18 mouse cellular contexts compared by ENCODE assay signal in genomic region chr7:30615049-30615760, GRCm38 (mm10). TPM values are rescaled to one million over a fixed set of nuclear protein-coding genes. Genes with fewer than 3 reads are reported as not detected.
DNase-seq lines count a peak whose midpoint lies in the region; ATAC-seq and TF ChIP-seq lines count a peak whose summit lies in the region.
"Had no signal": no experiment of that assay in that cellular context is flagged by ENCODE, and none has a peak within 500 bp of the region (broad histone marks: within the 10 kb centered on the region; RNA-seq: fewer than 3 reads in every experiment).

No protein-coding gene starts in this region.

- 60% methylated on average over 5 of the region's 5 CpGs for WGBS in hindbrain, embryonic 16.5 days
- 61% methylated on average over 5 of the region's 5 CpGs for whole genome bisulfite sequencing in hindbrain, embryonic 14.5 days
- 55% methylated on average over 5 of the region's 5 CpGs for WGBS in stomach, embryonic 14.5 days
- 47% methylated on average over 5 of the region's 5 CpGs for WGBS in stomach, postnatal 0 days

- no peaks in the 10 kb centered on the region for H3K27me3 ChIP-seq in hindbrain, embryonic 16.5 days (replicated peaks; ENCODE audit: control insufficient read depth, insufficient read depth, low read length)
- no peaks in the 10 kb centered on the region for H3K27me3 ChIP-seq in hindbrain, embryonic 14.5 days (ENCODE audit: control insufficient read depth, insufficient read depth, low read length)
- H3K27me3 ChIP-seq in stomach, embryonic 14.5 days (ENCODE audit: control insufficient read depth, insufficient read depth, low read length) = no peaks in the 10 kb centered on the region
- no peaks in the 10 kb centered on the region for H3K27me3 ChIP-seq in stomach, postnatal 0 days (ENCODE audit: control insufficient read depth, insufficient read depth, low read length)
- H3K27me3 ChIP-seq: lung, embryonic 15.5 days; stomach, embryonic 15.5 days had no signal

- peaks cover 38% of the 10 kb centered on the region for H3K36me3 ChIP-seq in hindbrain, embryonic 16.5 days (ENCODE audit: control insufficient read depth, insufficient read depth, low read length)
- H3K36me3 ChIP-seq in hindbrain, embryonic 14.5 days (replicated peaks; ENCODE audit: control insufficient read depth, insufficient read depth) = peaks cover 43% of the 10 kb centered on the region
- peaks cover 31% of the 10 kb centered on the region for H3K36me3 ChIP-seq in stomach, embryonic 14.5 days (ENCODE audit: control insufficient read depth, insufficient read depth, low read length)
- peaks cover 4% of the 10 kb centered on the region for H3K36me3 ChIP-seq in stomach, postnatal 0 days (ENCODE audit: control insufficient read depth, insufficient read depth, low read length)

- H3K4me1 ChIP-seq in hindbrain, embryonic 16.5 days (ENCODE audit: control insufficient read depth, insufficient read depth, low read depth, low read length) = no peaks in the 10 kb centered on the region
- no peaks in the 10 kb centered on the region for H3K4me1 ChIP-seq in hindbrain, embryonic 14.5 days (replicated peaks; ENCODE audit: control insufficient read depth, insufficient read depth, low read length)
- H3K4me1 ChIP-seq in stomach, embryonic 14.5 days (ENCODE audit: control insufficient read depth, insufficient read depth, low read length) = no peaks in the 10 kb centered on the region
- no peaks in the 10 kb centered on the region for H3K4me1 ChIP-seq in stomach, postnatal 0 days (replicated peaks; ENCODE audit: control insufficient read depth, insufficient read depth)
- H3K4me1 ChIP-seq: lung, embryonic 15.5 days; stomach, embryonic 15.5 days had no signal

- H3K4me2 ChIP-seq in hindbrain, embryonic 16.5 days (ENCODE audit: low read length) = no peak overlapping the region
- no peak overlapping the region for H3K4me2 ChIP-seq in hindbrain, embryonic 14.5 days (replicated peaks)
- no peak overlapping the region for H3K4me2 ChIP-seq in stomach, embryonic 14.5 days (replicated peaks; ENCODE audit: low read depth, low read length)
- H3K4me2 ChIP-seq in stomach, postnatal 0 days (replicated peaks; ENCODE audit: low read depth) = no peak overlapping the region
- H3K4me2 ChIP-seq: lung, embryonic 15.5 days; stomach, embryonic 15.5 days had no signal

- no peaks in the 10 kb centered on the region for H3K9me3 ChIP-seq in hindbrain, embryonic 16.5 days (ENCODE audit: control insufficient read depth, low read length)
- no peaks in the 10 kb centered on the region for H3K9me3 ChIP-seq in hindbrain, embryonic 14.5 days (ENCODE audit: control insufficient read depth, low read length)
- H3K9me3 ChIP-seq in stomach, embryonic 14.5 days (ENCODE audit: control insufficient read depth, low read depth, low read length) = no peaks in the 10 kb centered on the region
- H3K9me3 ChIP-seq in stomach, postnatal 0 days (ENCODE audit: control insufficient read depth, low read length) = no peaks in the 10 kb centered on the region
- H3K9me3 ChIP-seq: lung, embryonic 15.5 days; stomach, embryonic 15.5 days had no signal

- no peak for DNase-seq in hindbrain, embryonic 14.5 days (ENCODE audit: low spot score)
- DNase-seq in stomach, postnatal 0 days (ENCODE audit: low spot score) = no peak
- peak; percentile 49 to 69 for DNase-seq in adrenal gland, postnatal 36 days
- peak; percentile 56 for DNase-seq in testis, postnatal 10 days (ENCODE audit: low spot score)
- DNase-seq in urinary bladder, adult 2 months (ENCODE audit: low spot score) = no peak
- DNase-seq in cerebellum, postnatal 14 days = no peak
- DNase-seq: gastrocnemius, postnatal 14 days; kidney, adult 11 months; right cerebral cortex, postnatal 4 days had no signal

- H3K4me3 ChIP-seq in hindbrain, embryonic 16.5 days (ENCODE audit: low read length) = no peak overlapping the region
- no peak overlapping the region for H3K4me3 ChIP-seq in hindbrain, embryonic 14.5 days (replicated peaks; ENCODE audit: low read length)
- no peak overlapping the region for H3K4me3 ChIP-seq in stomach, embryonic 14.5 days (ENCODE audit: low read depth, low read length)
- H3K4me3 ChIP-seq in stomach, postnatal 0 days (ENCODE audit: low read depth, low read length) = no peak overlapping the region
- H3K4me3 ChIP-seq: erythroblast, embryonic 14.5 days; lung, embryonic 15.5 days; stomach, embryonic 15.5 days had no signal

- H3K27ac ChIP-seq in hindbrain, embryonic 16.5 days (ENCODE audit: low read depth, low read length) = no peak overlapping the region
- H3K27ac ChIP-seq in hindbrain, embryonic 14.5 days = no peak overlapping the region
- no peak overlapping the region for H3K27ac ChIP-seq in stomach, embryonic 14.5 days (ENCODE audit: low read length)
- H3K27ac ChIP-seq in stomach, postnatal 0 days (replicated peaks) = no peak overlapping the region
- H3K27ac ChIP-seq: lung, embryonic 15.5 days; stomach, embryonic 15.5 days had no signal

- H3K9ac ChIP-seq in hindbrain, embryonic 16.5 days (ENCODE audit: low read depth, low read length) = no peak overlapping the region
- H3K9ac ChIP-seq in hindbrain, embryonic 14.5 days = no peak overlapping the region
- H3K9ac ChIP-seq in stomach, embryonic 14.5 days (replicated peaks; ENCODE audit: low read depth, low read length) = no peak overlapping the region
- no peak overlapping the region for H3K9ac ChIP-seq in stomach, postnatal 0 days (ENCODE audit: low read length)
- H3K9ac ChIP-seq: lung, embryonic 15.5 days; stomach, embryonic 15.5 days had no signal

- 0 out of 2 replicates have a peak, but pooled peaks have one; percentile 31 for ATAC-seq in hindbrain, embryonic 16.5 days
- ATAC-seq in hindbrain, embryonic 14.5 days (ENCODE audit: low FRiP score) = no peak
- 0 out of 2 replicates have a peak, but pooled peaks have one; percentile 48 for ATAC-seq in stomach, embryonic 14.5 days (ENCODE audit: insufficient number of reproducible peaks, insufficient read depth, low FRiP score, low read depth)
- ATAC-seq in stomach, postnatal 0 days (ENCODE audit: low FRiP score, low TSS enrichment) = no peak

- no peak for TF ChIP-seq EP300 in stomach, postnatal 0 days (optimal IDR thresholded peaks at IDR 0.05)

- no peak for TF ChIP-seq CTCF in stomach, postnatal 0 days (IDR thresholded peaks at IDR 0.05; ENCODE audit: low read depth)

RNA-seq across cellular contexts. Expression of gene Upk1a, which starts 2.6 kb away (rescaled TPM):
- polyA plus RNA-seq in hindbrain, embryonic 16.5 days (2015; fragmentation: Nextera tagmentation; extraction: Ambion mirVana) = 0.70 and 0.72 TPM in 2 replicates
- 0.43 and 0.76 TPM in 2 replicates for polyA plus RNA-seq in hindbrain, embryonic 14.5 days (2014; fragmentation: Nextera tagmentation; extraction: Ambion mirVana)
- 6.6 and 7.7 TPM in 2 replicates for polyA plus RNA-seq in stomach, embryonic 14.5 days (2014; fragmentation: Nextera tagmentation; extraction: Ambion mirVana)
- polyA plus RNA-seq in stomach, postnatal 0 days (2015; fragmentation: Nextera tagmentation; extraction: Ambion mirVana) = 0.71 and 0.92 TPM in 2 replicates
- total RNA-seq in adrenal gland, postnatal 36 days (2021) = under 1 TPM in 1 of 2 experiments, not detected in 1; 0.43 TPM
- polyA plus RNA-seq in urinary bladder, adult 2 months (2012; rRNA removed) = 2,098 and 2,832 TPM in 2 replicates

RNA-seq across cellular contexts. Expression of gene Cox6b1, which starts 10.7 kb away (rescaled TPM):
- polyA plus RNA-seq in hindbrain, embryonic 16.5 days (2015; fragmentation: Nextera tagmentation; extraction: Ambion mirVana) = 1,112 and 1,310 TPM in 2 replicates
- polyA plus RNA-seq in hindbrain, embryonic 14.5 days (2014; fragmentation: Nextera tagmentation; extraction: Ambion mirVana) = 1,184 and 1,299 TPM in 2 replicates
- 976 and 1,066 TPM in 2 replicates for polyA plus RNA-seq in stomach, embryonic 14.5 days (2014; fragmentation: Nextera tagmentation; extraction: Ambion mirVana)
- 1,340 and 1,422 TPM in 2 replicates for polyA plus RNA-seq in stomach, postnatal 0 days (2015; fragmentation: Nextera tagmentation; extraction: Ambion mirVana)
- total RNA-seq in adrenal gland, postnatal 36 days (2021) = 1,000 to 10,000 TPM; 1,179 to 1,185 TPM
- 703 and 875 TPM in 2 replicates for polyA plus RNA-seq in urinary bladder, adult 2 months (2012; rRNA removed)

RNA-seq across cellular contexts. Expression of gene Zbtb32, which starts 16.5 kb away (rescaled TPM):
- polyA plus RNA-seq in hindbrain, embryonic 16.5 days (2015; fragmentation: Nextera tagmentation; extraction: Ambion mirVana) = 0.11 and 0.21 TPM in 2 replicates
- 0.35 and 0.42 TPM in 2 replicates for polyA plus RNA-seq in hindbrain, embryonic 14.5 days (2014; fragmentation: Nextera tagmentation; extraction: Ambion mirVana)
- 0.27 and 0.43 TPM in 2 replicates for polyA plus RNA-seq in stomach, embryonic 14.5 days (2014; fragmentation: Nextera tagmentation; extraction: Ambion mirVana)
- polyA plus RNA-seq in stomach, postnatal 0 days (2015; fragmentation: Nextera tagmentation; extraction: Ambion mirVana) = 1.6 and 1.8 TPM in 2 replicates
- total RNA-seq in adrenal gland, postnatal 36 days (2021) = under 1 TPM in 1 of 2 experiments, not detected in 1; 0.72 TPM
- polyA plus RNA-seq in urinary bladder, adult 2 months (2012; rRNA removed) = 1.8 and 2.4 TPM in 2 replicates
- total RNA-seq: gastrocnemius, postnatal 14 days; layer of hippocampus, adult 18-20 months; left cerebral cortex, postnatal 14 days had no signal

RNA-seq across cellular contexts. Expression of gene Etv2, which starts 20.4 kb away (rescaled TPM):
- polyA plus RNA-seq in hindbrain, embryonic 16.5 days (2015; fragmentation: Nextera tagmentation; extraction: Ambion mirVana) = not detected in 2 replicates
- 0.19 TPM in 1 of 2 replicates, not detected in the other for polyA plus RNA-seq in hindbrain, embryonic 14.5 days (2014; fragmentation: Nextera tagmentation; extraction: Ambion mirVana)
- polyA plus RNA-seq in stomach, embryonic 14.5 days (2014; fragmentation: Nextera tagmentation; extraction: Ambion mirVana) = not detected in 2 replicates
- not detected in 2 replicates for polyA plus RNA-seq in stomach, postnatal 0 days (2015; fragmentation: Nextera tagmentation; extraction: Ambion mirVana)
- total RNA-seq in adrenal gland, postnatal 36 days (2021) = not detected
- not detected in 2 replicates for polyA plus RNA-seq in urinary bladder, adult 2 months (2012; rRNA removed)
- total RNA-seq: gastrocnemius, postnatal 14 days; layer of hippocampus, adult 18-20 months; left cerebral cortex, postnatal 14 days had no signal
- polyA plus RNA-seq: cortical plate, adult 2 months; erythroblast, embryonic 14.5 days; heart, embryonic 16.5 days; lung, embryonic 15.5 days; stomach, embryonic 15.5 days had no signal

RNA-seq across cellular contexts. Expression of gene Kmt2b, which starts 26.7 kb away (rescaled TPM):
- 8.1 and 9.3 TPM in 2 replicates for polyA plus RNA-seq in hindbrain, embryonic 16.5 days (2015; fragmentation: Nextera tagmentation; extraction: Ambion mirVana)
- polyA plus RNA-seq in hindbrain, embryonic 14.5 days (2014; fragmentation: Nextera tagmentation; extraction: Ambion mirVana) = 11.4 and 12.9 TPM in 2 replicates
- polyA plus RNA-seq in stomach, embryonic 14.5 days (2014; fragmentation: Nextera tagmentation; extraction: Ambion mirVana) = 13.2 and 14.2 TPM in 2 replicates
- polyA plus RNA-seq in stomach, postnatal 0 days (2015; fragmentation: Nextera tagmentation; extraction: Ambion mirVana) = 3.3 and 3.7 TPM in 2 replicates
- total RNA-seq in adrenal gland, postnatal 36 days (2021) = 10 to 100 TPM; 38.5 to 44.5 TPM
- polyA plus RNA-seq in urinary bladder, adult 2 months (2012; rRNA removed) = 38.3 and 40.2 TPM in 2 replicates

Comparison
In these comparisons a context has a peak if more than half of its experiments do, and no peak if none do; other contexts are left out.
1. ATAC-seq: peak in hindbrain, embryonic 16.5 days (single experiment) and stomach, embryonic 14.5 days (single experiment); none in hindbrain, embryonic 14.5 days (single experiment) and stomach, postnatal 0 days (single experiment).
2. DNase-seq: peak in adrenal gland, postnatal 36 days (2 of 2) and testis, postnatal 10 days (single experiment); none in hindbrain, embryonic 14.5 days (single experiment), stomach, postnatal 0 days (single experiment), urinary bladder, adult 2 months (single experiment) and cerebellum, postnatal 14 days (0 of 2).
3. RNA of gene Upk1a, which starts 2.6 kb away (polyA plus RNA-seq): 2,098 to 2,832 TPM in urinary bladder, adult 2 months; 6.6 to 7.7 TPM in stomach, embryonic 14.5 days, 0.71 to 0.92 TPM in stomach, postnatal 0 days, 0.43 to 0.76 TPM in hindbrain, embryonic 14.5 days and 0.70 to 0.72 TPM in hindbrain, embryonic 16.5 days; every median in the first group is over 100 times any median in the second.